Mouse (Mus musculus): ENCODE results near the gene Rgs3. TPM values are rescaled to one million over a fixed set of nuclear protein-coding genes. Genes with fewer than 3 reads are reported as not detected.

Rgs3 gene
- total and polyA plus RNA-seq, 2 experiments = 9.6 to 13.0 TPM

DNA sequence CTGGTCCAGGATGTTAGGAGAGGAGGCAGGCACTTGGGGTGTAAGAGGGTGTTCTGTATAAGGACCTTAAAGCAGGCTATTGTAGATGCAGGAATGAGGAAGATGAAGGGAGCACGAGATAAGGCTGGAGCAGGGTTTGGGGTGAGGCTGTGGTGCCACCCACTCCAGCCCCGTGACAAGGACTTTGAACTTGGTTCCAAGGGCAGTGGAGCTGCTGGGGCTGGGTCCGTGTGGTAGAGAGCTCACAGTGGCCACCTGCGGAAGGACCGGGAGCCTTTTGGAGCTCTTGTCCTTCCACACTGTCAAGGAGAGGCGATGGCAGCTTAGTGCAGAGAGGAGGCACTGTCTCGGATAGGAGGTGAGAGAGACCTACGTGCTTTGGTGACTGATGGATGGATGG, 109.0 kb downstream of the Rgs3 start:
- H3K79me2 ChIP-seq (ENCODE audit: control insufficient read depth, insufficient read depth, low read length) = no peaks in the 10 kb centered on the region
- H3K36me3 ChIP-seq (ENCODE audit: control insufficient read depth, insufficient read depth, low read length) = no peaks in the 10 kb centered on the region
- WGBS = 77% methylated on average over 8 of the region's 8 CpGs
- no peak overlapping the region for H3K27ac ChIP-seq (replicated peaks; ENCODE audit: insufficient read depth, low read depth, low read length)
- H3K27me3 ChIP-seq (ENCODE audit: control insufficient read depth, insufficient read depth, low read length) = no peaks in the 10 kb centered on the region
- H3K4me1 ChIP-seq (ENCODE audit: control insufficient read depth, insufficient read depth, low read length) = peaks cover 3% of the 10 kb centered on the region
- H3K4me3 ChIP-seq (ENCODE audit: insufficient read depth, low read depth, low read length) = no peak overlapping the region
- DNase-seq (ENCODE audit: extremely low read depth, low read depth, low spot score) = no peak
- TF ChIP-seq CTCF (IDR thresholded peaks at IDR 0.05; ENCODE audit: low read depth, low read length) (no peak), POLR2A (IDR thresholded peaks at IDR 0.05; ENCODE audit: extremely low read depth, insufficient read depth, low read length) (no peak)
- H3K9ac ChIP-seq (ENCODE audit: low read depth, low read length) = no peak overlapping the region

GRCm38 (mm10) chr4:62669094-62670071, 109.7 kb downstream of the Rgs3 start:
- Histone ChIP-seq H3K9ac (ENCODE audit: low read depth, low read length) (no peak overlapping the region), H3K36me3 (ENCODE audit: control insufficient read depth, insufficient read depth, low read length) (no peaks in the 10 kb centered on the region), H3K4me1 (ENCODE audit: control insufficient read depth, insufficient read depth, low read length) (peaks cover 3% of the 10 kb centered on the region), H3K27ac (replicated peaks; ENCODE audit: insufficient read depth, low read depth, low read length) (no peak overlapping the region), H3K79me2 (ENCODE audit: control insufficient read depth, insufficient read depth, low read length) (no peaks in the 10 kb centered on the region), H3K27me3 (ENCODE audit: control insufficient read depth, insufficient read depth, low read length) (no peaks in the 10 kb centered on the region), H3K4me3 (ENCODE audit: insufficient read depth, low read depth, low read length) (no peak overlapping the region)
- DNase-seq (ENCODE audit: extremely low read depth, low read depth, low spot score) = no peak
- 64% methylated on average over 13 of the region's 13 CpGs for WGBS
- TF ChIP-seq POLR2A (IDR thresholded peaks at IDR 0.05; ENCODE audit: extremely low read depth, insufficient read depth, low read length) (no peak), CTCF (IDR thresholded peaks at IDR 0.05; ENCODE audit: low read depth, low read length) (no peak)

- Histone ChIP-seq H3K9ac (ENCODE audit: low read depth, low read length) (no peak overlapping the region), H3K79me2 (ENCODE audit: control insufficient read depth, insufficient read depth, low read length) (no peaks in the 10 kb centered on the region), H3K4me1 (ENCODE audit: control insufficient read depth, insufficient read depth, low read length) (peaks cover 3% of the 10 kb centered on the region), H3K27me3 (ENCODE audit: control insufficient read depth, insufficient read depth, low read length) (no peaks in the 10 kb centered on the region), H3K36me3 (ENCODE audit: control insufficient read depth, insufficient read depth, low read length) (no peaks in the 10 kb centered on the region), H3K4me3 (ENCODE audit: insufficient read depth, low read depth, low read length) (no peak overlapping the region), H3K27ac (replicated peaks; ENCODE audit: insufficient read depth, low read depth, low read length) (no peak overlapping the region)
- no peak for TF ChIP-seq POLR2A (IDR thresholded peaks at IDR 0.05; ENCODE audit: extremely low read depth, insufficient read depth, low read length)
- no peak for TF ChIP-seq CTCF (IDR thresholded peaks at IDR 0.05; ENCODE audit: low read depth, low read length)
- no peak for DNase-seq (ENCODE audit: extremely low read depth, low read depth, low spot score)
- WGBS = 52% methylated on average over 9 of the region's 9 CpGs
These were observed 113.9 kb downstream of the Rgs3 start for GRCm38 (mm10) chr4:62673531-62674030.

DNA sequence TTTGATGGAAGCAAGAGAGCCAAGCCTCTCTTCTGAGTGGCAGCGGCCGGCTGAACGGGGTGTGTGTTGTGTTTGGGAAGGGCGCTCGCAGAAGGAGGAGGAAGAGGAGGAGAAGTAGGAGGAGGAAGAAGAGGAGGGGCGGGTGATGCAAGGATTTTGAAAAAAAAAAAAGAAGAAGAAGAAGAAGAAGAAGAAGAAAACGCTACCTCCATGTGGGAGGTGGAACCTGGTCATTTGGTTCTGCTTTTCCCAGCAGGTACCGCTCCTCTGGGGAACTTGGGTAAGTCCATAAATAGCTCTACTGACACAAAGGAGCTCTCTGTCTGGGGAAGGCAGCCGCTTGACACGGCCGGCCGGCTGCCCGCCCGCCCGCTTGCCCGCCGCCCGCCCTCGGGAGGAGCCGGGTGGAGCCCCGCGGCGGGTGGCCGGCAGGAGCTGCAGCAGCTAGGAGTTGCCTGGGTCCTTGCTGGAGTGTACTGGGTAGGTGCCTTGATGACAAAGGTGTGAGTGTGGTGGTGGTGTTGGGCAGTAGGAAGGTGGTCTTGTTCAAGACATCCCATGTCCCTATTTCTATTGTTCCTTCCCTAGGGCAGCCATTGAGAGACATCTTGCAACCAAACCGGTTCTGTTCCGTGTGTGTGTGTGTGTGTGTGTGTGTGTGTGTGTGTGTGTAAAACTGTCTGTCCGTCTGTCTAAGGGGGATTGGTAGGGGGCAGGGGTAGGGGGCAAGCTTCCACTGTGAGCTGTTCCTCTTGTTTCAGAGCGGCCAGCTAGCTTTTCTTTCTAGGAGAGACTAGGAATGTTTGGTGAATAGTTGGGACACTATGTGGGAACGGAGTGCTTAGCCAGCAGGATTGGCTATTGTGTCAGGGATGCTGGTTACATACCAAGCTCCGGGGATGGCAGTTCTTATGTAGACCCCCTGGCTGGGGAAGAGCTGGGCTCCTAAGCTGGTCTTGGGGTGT, 114.7 kb downstream of the Rgs3 start:
- 37% methylated on average over 29 of the region's 30 CpGs for WGBS
- Histone ChIP-seq H3K27me3 (ENCODE audit: control insufficient read depth, insufficient read depth, low read length) (no peaks in the 10 kb centered on the region), H3K4me3 (ENCODE audit: insufficient read depth, low read depth, low read length) (peak overlapping the region; percentile 37; the same call in 1 of the 2 replicates), H3K79me2 (ENCODE audit: control insufficient read depth, insufficient read depth, low read length) (no peaks in the 10 kb centered on the region), H3K9ac (ENCODE audit: low read depth, low read length) (no peak overlapping the region), H3K36me3 (ENCODE audit: control insufficient read depth, insufficient read depth, low read length) (no peaks in the 10 kb centered on the region), H3K27ac (replicated peaks; ENCODE audit: insufficient read depth, low read depth, low read length) (no peak overlapping the region), H3K4me1 (ENCODE audit: control insufficient read depth, insufficient read depth, low read length) (peaks cover 3% of the 10 kb centered on the region)
- DNase-seq (ENCODE audit: extremely low read depth, low read depth, low spot score) = no peak
- TF ChIP-seq CTCF (IDR thresholded peaks at IDR 0.05; ENCODE audit: low read depth, low read length) (no peak), POLR2A (IDR thresholded peaks at IDR 0.05; ENCODE audit: extremely low read depth, insufficient read depth, low read length) (no peak)

- H3K27me3 ChIP-seq (ENCODE audit: control insufficient read depth, insufficient read depth, low read length) = no peaks in the 10 kb centered on the region
- DNase-seq (ENCODE audit: extremely low read depth, low read depth, low spot score) = no peak
- no peaks in the 10 kb centered on the region for H3K79me2 ChIP-seq (ENCODE audit: control insufficient read depth, insufficient read depth, low read length)
- TF ChIP-seq CTCF (IDR thresholded peaks at IDR 0.05; ENCODE audit: low read depth, low read length) (no peak), POLR2A (IDR thresholded peaks at IDR 0.05; ENCODE audit: extremely low read depth, insufficient read depth, low read length) (no peak)
- no peak overlapping the region for H3K27ac ChIP-seq (replicated peaks; ENCODE audit: insufficient read depth, low read depth, low read length)
- H3K4me3 ChIP-seq (ENCODE audit: insufficient read depth, low read depth, low read length) = no peak overlapping the region
- H3K36me3 ChIP-seq (ENCODE audit: control insufficient read depth, insufficient read depth, low read length) = no peaks in the 10 kb centered on the region
- no peaks in the 10 kb centered on the region for H3K4me1 ChIP-seq (ENCODE audit: control insufficient read depth, insufficient read depth, low read length)
- H3K9ac ChIP-seq (ENCODE audit: low read depth, low read length) = no peak overlapping the region
- 92% methylated on average over 2 of the region's 2 CpGs for WGBS
These were observed 115.7 kb downstream of the Rgs3 start for GRCm38 (mm10) chr4:62675394-62675793.
